Mouse (Mus musculus) kidney, postnatal 36 days (tissue): ENCODE measurements around the gene Rarg.

Source experiments
- DNase-seq, 2 experiments: peaks; one replicate each; pipeline ENCODE4 v3.0.0; 2021 to 2022; ENCODE audit warnings: mixed read lengths in 2 of 2

Rarg gene

GRCm38 (mm10) chr15:102202971-102203834, 54.1 kb downstream of the Rarg start, which contains the start of gene Zfp740:
TSS of gene Zfp740 (plus strand) at chr15:102203249.
- peak; percentile 98 for DNase-seq

- peak in 1 of 2 experiments; percentile 55 for DNase-seq
Measured at GRCm38 (mm10) chr15:102198841-102199240, 58.5 kb downstream of the Rarg start.

GRCm38 (mm10) chr15:102195373-102195772, 61.9 kb downstream of the Rarg start:
- peak; percentile 33 to 61 for DNase-seq

GRCm38 (mm10) chr15:102194439-102194838, 62.9 kb downstream of the Rarg start:
- DNase-seq = peak in 1 of 2 experiments; percentile 25

- DNase-seq = no peak
Measured at GRCm38 (mm10) chr15:102193652-102194051, 63.7 kb downstream of the Rarg start.

- DNase-seq = no peak
Measured at GRCm38 (mm10) chr15:102192820-102193386, 64.4 kb downstream of the Rarg start.

GRCm38 (mm10) chr15:102192271-102192812, 65.0 kb downstream of the Rarg start:
- DNase-seq = no peak

GRCm38 (mm10) chr15:102191699-102192098, 65.6 kb downstream of the Rarg start:
- no peak for DNase-seq

GRCm38 (mm10) chr15:102188883-102189282, 68.4 kb downstream of the Rarg start:
- peak; percentile 77 to 79 for DNase-seq

GRCm38 (mm10) chr15:102188096-102188495, 69.2 kb downstream of the Rarg start:
- DNase-seq = peak in 1 of 2 experiments; percentile 54

GRCm38 (mm10) chr15:102186239-102186638, 71.1 kb downstream of the Rarg start:
- peak in 1 of 2 experiments; percentile 50 for DNase-seq
